Mouse (Mus musculus): ENCODE measurements around the gene Smarcd3. TPM values are rescaled to one million over a fixed set of nuclear protein-coding genes. Genes with fewer than 3 reads are reported as not detected.

Gene Smarcd3
- total RNA-seq, 2 experiments from 2014 or later, result 199 to 207 TPM

GRCm38 (mm10) chr5:24622386-24623040, 1.7 kb downstream of the Smarcd3 start:
- DNase-seq (ENCODE audit: low spot score), result no peak

- no peak for DNase-seq (ENCODE audit: low spot score)
These were observed 3.6 kb downstream of the Smarcd3 start for GRCm38 (mm10) chr5:24620626-24621025.

DNA sequence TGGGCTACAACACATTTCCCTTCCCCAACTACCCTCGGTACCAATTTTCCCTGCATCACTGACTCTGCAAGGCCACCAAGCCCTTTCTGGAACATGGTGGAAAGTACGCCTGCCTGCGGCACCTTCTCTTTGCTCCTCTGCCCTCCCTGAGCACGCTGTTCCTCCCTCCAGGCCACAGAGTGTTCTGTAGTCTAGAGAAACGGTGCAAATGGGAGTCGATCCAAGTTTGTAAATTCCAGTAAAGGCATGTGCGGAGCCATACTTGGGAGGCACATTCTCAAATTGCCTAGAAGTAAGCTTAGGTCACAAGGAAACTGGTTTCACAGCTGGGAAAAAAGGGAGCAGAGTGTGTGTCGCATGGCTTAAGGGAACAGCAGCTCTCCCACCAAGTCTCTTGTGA, 4.1 kb downstream of the Smarcd3 start:
- DNase-seq (ENCODE audit: low spot score), result no peak

DNA sequence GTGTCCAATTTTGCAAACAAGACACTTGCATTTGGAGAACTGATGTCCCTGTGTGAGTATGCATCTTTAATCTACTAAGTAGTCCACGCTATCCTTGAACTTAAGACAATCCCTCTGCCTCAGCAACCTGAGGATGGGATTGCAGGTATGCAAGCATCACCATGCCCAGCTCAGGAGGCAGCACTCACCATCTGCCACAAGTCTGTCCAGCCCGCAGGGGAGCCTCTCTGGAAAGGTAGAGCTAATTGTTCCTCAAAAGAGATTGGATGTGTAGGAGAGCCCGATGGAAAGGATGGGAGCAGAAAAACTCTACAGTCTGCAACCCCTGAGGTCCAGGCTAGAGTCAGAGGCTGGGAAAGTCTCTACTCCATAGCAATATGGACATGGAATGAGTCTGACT, 5.3 kb downstream of the Smarcd3 start:
- no peak for DNase-seq (ENCODE audit: low spot score)

GRCm38 (mm10) chr5:24615097-24615496, 9.1 kb downstream of the Smarcd3 start:
- DNase-seq (ENCODE audit: low spot score), result no peak

GRCm38 (mm10) chr5:24612302-24612649, 11.9 kb downstream of the Smarcd3 start:
- no peak for DNase-seq (ENCODE audit: low spot score)

GRCm38 (mm10) chr5:24611366-24612301, 12.6 kb downstream of the Smarcd3 start:
- DNase-seq (ENCODE audit: low spot score), result no peak

- DNase-seq (ENCODE audit: low spot score), result no peak
These were observed 14.8 kb downstream of the Smarcd3 start for GRCm38 (mm10) chr5:24609388-24609787.

DNA sequence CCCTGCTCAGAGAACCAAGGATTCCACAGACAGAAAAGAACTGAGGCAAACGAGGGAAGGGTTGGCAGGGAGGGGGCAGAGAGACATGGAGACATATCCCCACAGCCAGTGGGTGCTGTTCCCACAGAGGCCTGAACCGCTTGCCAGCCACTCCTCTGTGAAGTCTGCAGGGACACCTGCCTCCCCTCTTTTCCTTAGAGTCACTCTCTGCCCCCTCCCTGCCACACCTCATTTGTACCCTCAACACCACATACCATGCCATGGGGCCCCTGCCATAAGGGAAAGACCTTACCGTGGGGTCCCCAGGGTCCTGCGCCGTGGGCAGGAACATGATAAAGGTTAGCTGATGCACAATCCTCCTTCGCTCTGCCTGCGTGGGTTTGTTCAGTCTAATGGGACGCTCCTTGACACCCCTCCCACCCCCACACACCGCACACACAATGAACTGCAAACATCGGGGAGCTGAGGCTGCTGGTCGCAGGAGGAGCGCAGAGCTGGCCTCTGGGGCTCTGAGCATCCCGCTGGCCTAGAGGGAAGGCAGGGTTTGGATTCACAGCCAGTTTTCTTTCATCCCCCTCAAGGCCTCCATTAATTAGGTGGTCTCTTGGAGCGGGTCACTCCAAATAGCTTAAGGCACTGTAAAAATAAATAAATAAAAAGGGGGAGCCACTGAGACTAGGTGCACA, 18.1 kb downstream of the Smarcd3 start:
- DNase-seq (ENCODE audit: low spot score), result no peak

DNA sequence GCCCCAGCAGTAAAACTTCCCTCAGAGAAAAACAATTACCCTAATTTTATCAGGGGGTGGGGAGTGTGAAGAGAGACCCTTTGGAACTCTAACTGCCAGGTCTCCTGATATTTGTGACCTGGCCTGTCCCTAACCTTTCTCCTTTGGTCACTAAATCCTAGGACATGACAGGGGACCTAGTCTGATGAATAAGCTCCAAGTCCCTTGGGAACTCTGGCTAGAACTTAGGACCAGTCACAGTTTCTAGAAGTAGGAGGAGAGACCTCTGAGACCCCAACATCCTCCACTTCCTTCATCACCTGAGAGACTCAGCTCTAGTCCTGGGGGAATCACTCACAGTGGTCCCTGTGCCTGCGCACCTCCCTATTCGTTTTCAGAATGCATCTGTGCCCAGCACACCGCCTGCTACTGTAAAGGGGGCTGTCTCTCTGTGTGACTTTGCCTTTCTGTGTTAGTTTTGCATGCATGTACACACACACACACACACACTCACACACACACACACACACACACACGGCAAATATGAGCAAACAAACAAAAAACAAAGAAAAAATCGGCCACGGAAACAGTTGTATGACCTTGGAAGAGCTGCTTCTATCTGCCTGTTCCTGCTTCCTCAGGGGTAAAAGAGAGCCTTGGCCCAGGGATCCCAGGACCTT, 18.8 kb downstream of the Smarcd3 start:
- DNase-seq (ENCODE audit: low spot score), result no peak

GRCm38 (mm10) chr5:24604656-24605100, 19.5 kb downstream of the Smarcd3 start:
- peak; percentile 93 for DNase-seq (ENCODE audit: low spot score)

DNA sequence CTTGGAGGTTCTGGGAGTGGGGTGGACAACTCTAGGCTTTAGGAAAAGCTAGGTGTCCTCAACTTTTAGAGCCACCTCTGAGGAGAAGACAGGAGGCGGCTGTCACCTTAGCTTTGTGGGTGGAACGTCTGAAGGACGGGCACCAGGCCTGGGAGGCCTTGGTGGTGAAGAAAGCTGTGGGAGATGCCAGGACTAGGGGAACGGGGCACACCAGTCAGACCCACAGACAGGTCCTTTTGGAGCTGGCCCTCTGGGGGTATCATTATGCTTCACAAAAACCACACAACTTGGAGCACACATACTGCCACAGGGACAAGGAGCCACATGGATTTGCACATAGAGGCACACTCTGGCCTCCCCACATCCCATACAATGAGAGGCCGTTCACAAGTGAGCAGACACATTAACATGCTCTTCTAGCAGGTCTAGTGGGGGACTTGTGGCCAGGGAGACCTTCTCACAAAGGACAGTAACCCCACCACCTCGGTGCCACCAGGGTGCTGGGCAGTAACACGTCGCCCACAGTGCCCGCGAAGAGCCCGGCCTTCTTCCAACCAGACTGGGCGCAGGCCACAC, 20.0 kb downstream of the Smarcd3 start:
- DNase-seq (ENCODE audit: low spot score), result no peak

DNA sequence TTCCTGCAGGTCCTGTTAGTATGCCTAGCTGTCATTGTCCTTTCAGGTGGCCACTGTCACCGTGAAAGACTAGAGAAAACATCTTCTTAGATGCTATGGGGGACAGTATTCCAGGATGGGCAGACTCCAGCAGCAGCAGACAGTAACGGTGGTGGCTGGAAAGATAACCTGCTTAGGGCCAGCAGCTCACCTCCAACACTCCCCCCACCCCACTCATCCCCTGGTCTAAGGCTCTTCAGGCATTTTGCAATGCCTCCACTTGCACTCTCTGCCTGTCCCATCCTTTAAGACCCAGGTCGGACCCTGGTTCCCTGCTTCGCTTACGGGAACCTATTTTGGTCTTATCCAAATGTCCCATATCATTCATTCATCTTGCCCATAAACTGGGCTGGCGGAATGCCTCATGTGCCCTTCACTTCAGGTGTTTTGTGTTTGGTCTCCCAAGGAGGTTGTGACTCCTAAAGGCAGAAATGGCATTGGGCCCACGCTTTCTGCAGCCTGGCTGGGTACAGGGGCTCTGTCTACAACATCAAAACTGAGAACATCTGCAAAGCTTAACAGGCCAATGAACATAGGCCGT, 20.7 kb downstream of the Smarcd3 start:
- no peak for DNase-seq (ENCODE audit: low spot score)

GRCm38 (mm10) chr5:24602751-24603343, 21.4 kb downstream of the Smarcd3 start:
- peak; percentile 95 for DNase-seq (ENCODE audit: low spot score)

DNA sequence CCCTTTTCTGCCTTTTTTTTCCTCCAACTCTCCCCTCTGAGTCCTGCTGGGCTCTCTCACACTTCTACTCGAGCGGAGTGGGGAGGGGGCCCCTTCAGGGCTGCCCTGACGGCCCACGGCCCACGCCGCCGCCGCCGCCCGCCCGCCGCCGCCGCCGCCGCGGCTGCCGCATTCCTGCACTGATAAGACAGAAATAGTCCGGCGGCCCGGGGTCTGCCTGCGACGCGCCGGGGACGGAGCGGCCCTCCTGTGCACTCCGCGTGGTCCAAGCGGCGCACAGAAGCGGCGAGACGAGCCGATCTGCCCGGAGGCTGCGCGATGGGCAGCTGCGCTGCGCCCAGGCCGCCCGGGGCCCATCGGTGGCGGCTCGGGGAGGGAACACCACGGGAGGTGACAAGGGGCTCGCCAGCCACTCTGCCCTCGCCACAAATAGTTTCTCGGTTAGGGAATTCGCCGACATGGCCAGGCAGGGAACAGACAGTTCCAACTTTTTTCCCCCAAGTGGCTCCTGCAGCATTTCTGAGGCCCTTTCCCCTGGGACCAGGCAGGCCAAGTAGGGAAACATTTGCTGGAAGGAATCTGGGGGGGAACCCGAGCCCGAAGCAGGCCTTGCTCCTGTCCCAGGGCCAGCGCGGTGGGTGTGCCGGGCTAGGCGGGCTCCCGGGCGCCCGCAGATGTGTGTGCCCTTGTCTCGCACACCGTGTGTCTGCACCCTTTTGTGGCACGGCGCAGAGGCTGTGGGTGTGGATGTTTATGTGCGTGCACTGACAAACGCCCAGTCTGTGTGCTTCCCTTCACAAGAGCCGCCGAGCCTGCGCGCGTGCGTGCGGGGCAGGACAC, 22.1 kb downstream of the Smarcd3 start:
- DNase-seq (ENCODE audit: low spot score), result peak; percentile 83

GRCm38 (mm10) chr5:24601071-24601835, 23.0 kb downstream of the Smarcd3 start:
- DNase-seq (ENCODE audit: low spot score), result no peak

GRCm38 (mm10) chr5:24600236-24600635, 24.0 kb downstream of the Smarcd3 start:
- peak; percentile 91 for DNase-seq (ENCODE audit: low spot score)

DNA sequence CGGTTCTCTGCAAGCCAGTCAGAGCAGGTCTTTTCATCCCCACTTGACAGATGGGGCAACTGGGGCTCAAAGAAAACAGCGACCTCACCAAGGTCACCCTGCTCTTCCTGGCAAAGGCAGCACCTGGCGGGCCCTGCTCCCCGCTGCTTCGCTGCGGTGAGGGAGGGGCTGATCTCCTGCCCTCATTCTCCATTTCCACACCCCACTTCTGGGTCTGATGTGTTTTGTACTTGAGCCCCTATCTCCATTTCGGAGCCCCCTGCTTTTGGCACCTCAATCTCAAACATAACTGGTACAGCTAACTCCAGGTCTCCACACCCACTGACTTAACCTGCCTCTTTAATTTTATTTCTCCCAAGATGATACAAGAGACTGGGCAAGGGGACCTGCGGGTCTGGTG, 25.1 kb downstream of the Smarcd3 start:
- DNase-seq (ENCODE audit: low spot score), result no peak

DNA sequence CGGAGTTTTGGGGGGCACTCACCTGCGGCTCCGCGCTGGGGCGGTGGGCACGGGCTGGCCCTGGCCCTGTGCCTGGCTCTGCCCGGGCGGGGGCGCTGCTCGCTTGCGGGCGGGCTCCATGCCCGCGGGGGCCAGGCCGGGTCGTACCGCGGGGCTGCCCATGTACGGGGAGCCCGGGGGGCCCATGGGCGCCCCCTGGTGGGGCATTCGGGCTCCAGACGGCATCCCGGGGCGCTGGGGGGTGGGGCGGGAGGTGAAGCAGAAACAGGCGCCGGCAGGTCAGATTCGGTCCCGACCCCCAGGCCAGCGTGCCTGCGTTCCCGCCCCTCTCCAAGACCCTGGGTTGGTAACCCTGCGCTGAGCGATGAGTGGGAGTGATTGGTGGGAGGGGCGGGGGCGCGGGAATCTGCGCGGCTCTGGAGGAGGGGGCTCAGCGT, 25.6 kb downstream of the Smarcd3 start:
- peak; percentile 58 for DNase-seq (ENCODE audit: low spot score)
